Mouse (Mus musculus): Measurements from ENCODE around the gene Ddx39b.

DNA sequence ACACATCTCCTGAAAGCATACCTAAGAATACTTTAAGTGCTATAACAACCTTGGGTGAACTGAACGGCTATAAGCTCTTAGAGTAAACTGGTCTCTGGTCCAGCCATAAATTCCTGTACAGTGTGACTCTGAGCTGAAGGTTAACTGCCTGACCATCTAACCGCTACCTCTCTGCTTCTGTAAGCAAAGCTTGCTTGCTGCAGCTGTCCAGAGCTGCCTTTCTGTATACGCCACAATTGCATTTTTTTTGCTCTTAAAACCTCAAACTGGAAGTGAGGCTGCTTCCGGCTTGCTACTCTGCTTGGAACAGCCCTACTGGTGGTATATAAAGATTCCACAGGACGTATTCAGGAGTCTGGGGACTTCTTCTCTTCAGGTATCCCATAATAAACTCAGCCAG, 8.9 kb upstream of the Ddx39b start:
- TF ChIP-seq CTCF (IDR thresholded peaks at IDR 0.05; ENCODE audit: low read depth, low read length) = no peak
- no peak for TF ChIP-seq POLR2A (IDR thresholded peaks at IDR 0.05; ENCODE audit: extremely low read depth, insufficient read depth, low read length)
